Mouse (Mus musculus): ENCODE results near the gene Ldhal6b. TPM values are rescaled to one million over a fixed set of nuclear protein-coding genes. Genes with fewer than 3 reads are reported as not detected.

Ldhal6b gene
- polyA plus RNA-seq, 1 experiment from 2014 or later = not detected

Small RNA genes lying within 50 kb of the gene (microRNA-seq; reads per million reads assigned to microRNA genes)
- gene Gm22475 = not detected

Other genes starting within 250 kb of the Ldhal6b start
- gene Tmem242, start 21.5 kb upstream of the Ldhal6b start, polyA plus RNA-seq (2015; fragmentation: Nextera tagmentation; extraction: Ambion mirVana) = 34.4 and 38.5 TPM in 2 replicates
- 6.9 and 8.8 TPM in 2 replicates for gene Zdhhc14, start 73.8 kb upstream of the Ldhal6b start, polyA plus RNA-seq (2015; fragmentation: Nextera tagmentation; extraction: Ambion mirVana)

Measured in liver, embryonic 15.5 days (tissue).